Mouse (Mus musculus) midbrain, embryonic 11.5 days (tissue): ENCODE measurements around the gene Glrx. TPM values are rescaled to one million over a fixed set of nuclear protein-coding genes. Genes with fewer than 3 reads are reported as not detected.
A peak's percentile ranks its signal among the peaks of the same experiment; 100 is the strongest.
"Not testable (repeated sequence)": the region's sequence is repeated elsewhere in the genome, so short reads cannot be mapped to it uniquely, and the experiment has no call there.

Experiments used
- ATAC-seq: fragments of 200-750 bp; cut with Nextera tagmentation; 2 replicates; pipeline ENCODE4 v1.8.0; 2017; ENCODE audit warnings: moderate TSS enrichment, moderate library complexity; ENCODE audit not compliant: low FRiP score
- DNase-seq: peaks from one replicate; pipeline ENCODE4 v3.0.0; 2015; ENCODE audit warnings: low spot score; ENCODE audit errors: missing footprints
- H3K27ac ChIP-seq: fragments of 300-500 bp; sonication (generic); 2 replicates; pipeline ENCODE4 v1.5.1; 2014; ENCODE audit warnings: low read depth, low read length
- H3K27me3 ChIP-seq: fragments of 300-500 bp; sonication (generic); 2 replicates; pipeline ENCODE4 v1.6.1; 2014; ENCODE audit warnings: mild to moderate bottlenecking, low read length, moderate library complexity, mixed read lengths; ENCODE audit not compliant: control insufficient read depth, insufficient read depth
- H3K36me3 ChIP-seq: fragments of 300-500 bp; sonication (generic); 2 replicates; pipeline ENCODE4 v1.6.1; 2014; ENCODE audit warnings: mild to moderate bottlenecking, low read length, moderate library complexity, mixed read lengths; ENCODE audit not compliant: control insufficient read depth, insufficient read depth
- H3K4me1 ChIP-seq: fragments of 300-500 bp; sonication (generic); 2 replicates; pipeline ENCODE4 v1.6.1; 2014; ENCODE audit warnings: low read length; ENCODE audit not compliant: control insufficient read depth, insufficient read depth
- H3K4me2 ChIP-seq: fragments of 300-500 bp; sonication (generic); 2 replicates; pipeline ENCODE4 v1.6.1; 2014; ENCODE audit warnings: mild to moderate bottlenecking, moderate library complexity
- H3K4me3 ChIP-seq: fragments of 300-500 bp; sonication (generic); 2 replicates; pipeline ENCODE4 v1.5.1; 2014; ENCODE audit warnings: low read depth, low read length
- H3K9ac ChIP-seq: fragments of 300-500 bp; sonication (generic); 2 replicates; pipeline ENCODE4 v1.6.1; 2014; ENCODE audit warnings: low read length
- H3K9me3 ChIP-seq: fragments of 300-500 bp; sonication (generic); 2 replicates; pipeline ENCODE4 v1.6.1; 2016; ENCODE audit warnings: low read length; ENCODE audit not compliant: control insufficient read depth
- WGBS: fragments of 180-500 bp; shearing (Covaris S2); extraction: QIAGEN DNeasy Blood & Tissue Kit; methylation state at CpG from one replicate; pipeline ENCODE4 v1.1.7; 2014; 5-methylcytosine and 5-hydroxymethylcytosine counted together
- polyA plus RNA-seq: library from polyadenylated mRNA; unstranded; fragments of >200 nt; fragmentation: Nextera tagmentation; extraction: Ambion mirVana; gene quantifications from 2 replicates; pipeline ENCODE4 v1.2.1, GENCODE M21; 2014

Glrx gene
- polyA plus RNA-seq, 1 experiment from 2014 or later = 31.3 TPM

DNA sequence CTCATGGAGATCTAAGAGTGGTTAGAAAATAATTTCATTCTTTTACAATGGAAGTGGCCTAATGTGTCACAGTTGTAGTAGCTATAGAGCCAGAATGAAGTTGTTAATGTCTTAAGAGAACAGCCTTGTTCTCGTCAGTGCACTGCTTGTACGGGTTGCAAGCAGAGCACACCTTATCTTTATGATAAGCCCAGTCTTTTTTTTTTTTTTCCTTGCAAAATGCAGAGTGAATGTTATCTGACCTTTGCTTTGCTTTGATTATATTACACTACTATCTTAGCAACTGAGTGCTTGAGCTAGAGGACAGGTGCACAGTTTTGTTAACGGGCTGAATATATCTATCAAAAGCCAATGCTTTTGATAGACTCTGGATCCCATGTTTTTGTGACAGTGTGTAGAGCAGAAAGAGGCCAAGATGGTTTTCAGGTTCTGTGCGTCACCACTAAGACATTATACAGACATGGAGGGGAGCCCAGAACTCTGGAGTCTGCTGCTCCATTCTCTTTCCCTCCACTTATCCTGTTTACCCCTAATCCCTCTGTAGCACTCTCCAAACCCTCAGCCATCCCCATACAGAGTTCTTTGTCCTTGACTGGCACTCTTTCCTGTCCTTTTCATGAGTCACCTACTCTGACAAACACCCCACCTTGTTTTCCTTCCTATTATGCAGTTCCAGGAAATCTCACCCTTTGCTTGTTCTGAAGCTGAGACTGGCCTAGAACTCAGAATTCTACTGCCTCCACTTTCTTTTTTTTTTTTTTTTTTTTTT is 35.1 kb downstream of the Glrx start:
- no peaks in the 10 kb centered on the region; the same call in 1 of the 2 replicates for H3K36me3 ChIP-seq
- ATAC-seq (no peak), DNase-seq (no peak)
- H3K27me3 ChIP-seq = no peaks in the 10 kb centered on the region
- H3K4me1 ChIP-seq = no peaks in the 10 kb centered on the region
- H3K4me2 ChIP-seq = no peak overlapping the region
- no peak overlapping the region for H3K27ac ChIP-seq
- WGBS = 92% methylated on average over 4 of the region's 4 CpGs
- H3K9me3 ChIP-seq = no peaks in the 10 kb centered on the region
- H3K4me3 ChIP-seq = no peak overlapping the region
- no peak overlapping the region for H3K9ac ChIP-seq

- H3K36me3 ChIP-seq, H3K4me1 ChIP-seq, DNase-seq, H3K27me3 ChIP-seq, H3K4me3 ChIP-seq, H3K9me3 ChIP-seq, ATAC-seq, H3K9ac ChIP-seq, H3K4me2 ChIP-seq, H3K27ac ChIP-seq: not testable (repeated sequence)
- 72% methylated on average over 6 of the region's 7 CpGs for WGBS
These were observed 36.5 kb downstream of the Glrx start for GRCm38 (mm10) chr13:75876188-75876587.

DNA sequence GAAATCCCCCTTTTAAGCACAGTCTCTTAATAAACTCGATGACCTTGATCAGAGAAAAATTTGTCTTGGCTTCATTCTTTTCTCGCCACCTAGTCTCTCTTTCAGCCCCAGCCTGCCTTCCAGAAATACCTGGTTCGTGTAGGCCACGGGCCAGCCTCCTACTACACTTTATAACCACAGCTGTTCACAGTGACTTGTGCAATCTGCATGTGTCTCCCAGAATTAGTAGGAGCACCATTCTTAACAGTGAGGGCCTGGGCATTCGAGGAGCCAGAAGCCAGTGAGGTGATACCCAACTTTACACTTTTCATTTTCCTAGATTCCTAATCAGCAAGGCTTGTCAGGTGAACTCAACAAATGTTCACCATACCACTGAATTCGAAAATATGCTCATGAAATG is 36.9 kb downstream of the Glrx start:
- Histone ChIP-seq H3K4me3 (no peak overlapping the region), H3K27me3 (no peaks in the 10 kb centered on the region), H3K4me2 (no peak overlapping the region), H3K9me3 (no peaks in the 10 kb centered on the region), H3K9ac (no peak overlapping the region), H3K4me1 (no peaks in the 10 kb centered on the region), H3K36me3 (no peaks in the 10 kb centered on the region; the same call in 1 of the 2 replicates), H3K27ac (no peak overlapping the region)
- 89% methylated on average over 6 of the region's 6 CpGs for WGBS
- ATAC-seq (no peak), DNase-seq (peak; percentile 14)

- peak; percentile 52; the same call in 1 of the 2 replicates for ATAC-seq
- H3K36me3 ChIP-seq = no peaks in the 10 kb centered on the region; the same call in 1 of the 2 replicates
These were observed 38.2 kb downstream of the Glrx start for GRCm38 (mm10) chr13:75877907-75878306.

GRCm38 (mm10) chr13:75879756-75880155 is 40.1 kb downstream of the Glrx start:
- no peak for ATAC-seq
- no peak overlapping the region for H3K4me3 ChIP-seq
- 89% methylated on average over 3 of the region's 3 CpGs for WGBS
- H3K9me3 ChIP-seq = no peaks in the 10 kb centered on the region
- H3K36me3 ChIP-seq = peaks cover 2% of the 10 kb centered on the region; the same call in 1 of the 2 replicates
- no peaks in the 10 kb centered on the region for H3K4me1 ChIP-seq
- no peak overlapping the region for H3K27ac ChIP-seq
- H3K4me2 ChIP-seq = no peak overlapping the region
- H3K9ac ChIP-seq = no peak overlapping the region
- DNase-seq = peak; percentile 39
- no peaks in the 10 kb centered on the region for H3K27me3 ChIP-seq

More at GRCm38 (mm10) chr13:75877907-75878306, 38.2 kb downstream of the Glrx start:
- Histone ChIP-seq H3K9me3 (no peaks in the 10 kb centered on the region), H3K4me1 (no peaks in the 10 kb centered on the region), H3K27ac (no peak overlapping the region), H3K4me2 (no peak overlapping the region), H3K9ac (no peak overlapping the region), H3K4me3 (no peak overlapping the region), H3K27me3 (no peaks in the 10 kb centered on the region)
- DNase-seq = peak; percentile 94

- H3K4me2 ChIP-seq = no peak overlapping the region
- WGBS = 78% methylated on average over 2 of the region's 2 CpGs
- no peaks in the 10 kb centered on the region for H3K4me1 ChIP-seq
- peaks cover 2% of the 10 kb centered on the region; the same call in 1 of the 2 replicates for H3K36me3 ChIP-seq
- H3K27me3 ChIP-seq = no peaks in the 10 kb centered on the region
- DNase-seq = peak; percentile 64
- no peak overlapping the region for H3K9ac ChIP-seq
- H3K4me3 ChIP-seq = no peak overlapping the region
- H3K9me3 ChIP-seq = no peaks in the 10 kb centered on the region
- ATAC-seq = peak; percentile 64; the same call in 1 of the 2 replicates
- H3K27ac ChIP-seq = no peak overlapping the region
These were observed 40.8 kb downstream of the Glrx start for GRCm38 (mm10) chr13:75880501-75880900.

GRCm38 (mm10) chr13:75883792-75884191 is 44.1 kb downstream of the Glrx start:
- DNase-seq = peak; percentile 31

GRCm38 (mm10) chr13:75891868-75892267 is 52.2 kb downstream of the Glrx start:
- Histone ChIP-seq H3K4me3 (no peak overlapping the region), H3K36me3 (peaks cover 7% of the 10 kb centered on the region), H3K27ac (no peak overlapping the region), H3K27me3 (no peaks in the 10 kb centered on the region), H3K9me3 (no peaks in the 10 kb centered on the region), H3K4me1 (no peaks in the 10 kb centered on the region), H3K9ac (no peak overlapping the region), H3K4me2 (no peak overlapping the region)
- ATAC-seq (no peak), DNase-seq (peak; percentile 53)
- WGBS = 94% methylated on average over 4 of the region's 4 CpGs

More at GRCm38 (mm10) chr13:75883792-75884191, 44.1 kb downstream of the Glrx start:
- Histone ChIP-seq H3K4me1 (no peaks in the 10 kb centered on the region), H3K4me3 (no peak overlapping the region), H3K27ac (no peak overlapping the region), H3K36me3 (peaks cover 2% of the 10 kb centered on the region; the same call in 1 of the 2 replicates), H3K27me3 (no peaks in the 10 kb centered on the region), H3K9ac (no peak overlapping the region), H3K4me2 (no peak overlapping the region), H3K9me3 (no peaks in the 10 kb centered on the region)
- WGBS = 90% methylated on average over 3 of the region's 3 CpGs
- no peak for ATAC-seq

DNA sequence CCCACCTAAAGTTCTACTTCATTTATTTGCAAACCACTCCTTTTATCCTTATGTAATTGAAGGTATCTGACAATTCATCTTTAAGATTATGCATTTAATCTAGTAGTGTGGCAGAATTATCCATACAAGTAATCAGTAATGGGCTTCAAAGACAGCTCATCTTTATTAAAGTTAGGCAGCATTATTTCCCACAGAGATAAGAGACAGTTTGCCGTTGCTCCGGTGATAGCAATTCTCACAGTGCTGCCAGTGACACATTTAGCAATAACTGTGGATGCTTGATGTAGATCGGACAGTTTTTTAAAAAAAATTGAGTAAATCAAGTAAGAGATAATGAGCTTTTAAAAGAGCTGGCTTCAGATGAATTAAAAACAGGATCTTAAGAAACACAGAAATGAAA is 52.6 kb downstream of the Glrx start:
- Histone ChIP-seq H3K36me3 (peaks cover 7% of the 10 kb centered on the region), H3K4me1 (no peaks in the 10 kb centered on the region), H3K4me2 (no peak overlapping the region), H3K9ac (no peak overlapping the region), H3K9me3 (no peaks in the 10 kb centered on the region), H3K27me3 (no peaks in the 10 kb centered on the region), H3K27ac (no peak overlapping the region), H3K4me3 (no peak overlapping the region)
- ATAC-seq = no peak
- no peak for DNase-seq
- WGBS = 92% methylated on average over 3 of the region's 3 CpGs
